Mouse (Mus musculus) testis, adult 2 months (tissue): ENCODE measurements around the gene Slc37a4.

Experiments
- CTCF ChIP-seq: fragments of 200-500 bp; IDR thresholded peaks from 2 replicates; pipeline ENCODE4 v1.5.1; 2012; ENCODE audit warnings: low read depth, mild to moderate bottlenecking, inconsistent platforms, low read length, moderate library complexity; ENCODE audit not compliant: control insufficient read depth, insufficient read depth, insufficient replicate concordance
- POLR2A ChIP-seq: fragments of 200-500 bp; IDR thresholded peaks from 2 replicates; pipeline ENCODE4 v1.6.1; 2012; ENCODE audit warnings: low read depth, mild to moderate bottlenecking, inconsistent platforms, low read length, moderate library complexity; ENCODE audit not compliant: control insufficient read depth

GRCm38 (mm10) chr9:44411601-44412130 is 15.0 kb downstream of the Slc37a4 start:
- TF ChIP-seq CTCF (no peak), POLR2A (no peak)
